Mouse (Mus musculus): ENCODE data around the gene Aldh5a1. TPM values are rescaled to one million over a fixed set of nuclear protein-coding genes. Genes with fewer than 3 reads are reported as not detected.

Aldh5a1 gene
- polyA plus RNA-seq, 1 experiment from 2014 or later, result 9.3 TPM

DNA sequence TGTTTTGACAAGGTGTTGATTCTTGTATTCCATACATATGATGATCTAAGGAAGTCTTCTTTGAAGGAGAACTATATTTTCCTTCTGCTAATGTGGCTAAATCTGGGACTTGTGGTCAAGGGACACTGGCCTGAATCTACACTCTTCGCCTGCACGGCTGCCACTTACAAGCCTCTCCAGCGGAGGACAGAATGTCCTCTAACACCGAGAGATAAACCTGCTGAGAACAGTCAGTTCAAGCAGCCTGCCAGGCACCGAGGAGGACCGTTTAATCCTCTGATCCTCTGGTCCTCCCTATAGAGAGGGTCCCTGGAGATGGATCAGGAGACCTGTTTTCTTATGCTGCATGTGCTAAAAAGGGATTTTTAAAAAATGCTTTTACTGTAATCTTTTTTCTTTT, 34.0 kb downstream of the Aldh5a1 start:
- no peak for ATAC-seq (ENCODE audit: insufficient number of reproducible peaks, insufficient read depth, low FRiP score, low read depth)
- H3K9me3 ChIP-seq (ENCODE audit: control insufficient read depth, low read depth, low read length), result no peaks in the 10 kb centered on the region
- H3K36me3 ChIP-seq (ENCODE audit: control insufficient read depth, insufficient read depth, low read length), result no peaks in the 10 kb centered on the region
- H3K4me1 ChIP-seq (ENCODE audit: control insufficient read depth, insufficient read depth, low read length), result no peaks in the 10 kb centered on the region
- H3K27ac ChIP-seq (ENCODE audit: low read length), result no peak overlapping the region
- H3K4me2 ChIP-seq (replicated peaks; ENCODE audit: low read depth, low read length), result no peak overlapping the region
- WGBS, result 79% methylated on average over 6 of the region's 6 CpGs
- H3K4me3 ChIP-seq (ENCODE audit: low read depth, low read length), result no peak overlapping the region
- no peak overlapping the region for H3K9ac ChIP-seq (replicated peaks; ENCODE audit: low read depth, low read length)
- H3K27me3 ChIP-seq (ENCODE audit: control insufficient read depth, insufficient read depth, low read length), result no peaks in the 10 kb centered on the region

DNA sequence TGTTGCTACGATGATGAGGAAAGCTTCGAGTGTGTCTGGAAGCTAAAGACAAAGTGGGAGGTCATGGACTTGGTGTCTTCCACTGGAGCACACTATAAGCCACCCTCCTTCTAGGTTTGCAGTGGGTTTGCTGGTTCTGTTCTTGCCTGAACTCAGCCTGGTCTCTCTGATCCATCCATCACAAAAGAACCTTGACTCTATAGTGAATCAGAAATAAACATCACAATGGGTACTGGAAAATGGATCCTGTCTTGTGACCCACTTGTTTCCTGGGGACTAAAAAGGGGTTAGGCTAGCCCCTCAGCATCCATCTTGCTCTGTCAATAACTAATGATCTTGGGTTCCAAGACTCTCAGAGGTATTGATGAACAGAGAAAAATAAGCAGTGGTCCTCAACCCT, 35.5 kb downstream of the Aldh5a1 start:
- ATAC-seq (ENCODE audit: insufficient number of reproducible peaks, insufficient read depth, low FRiP score, low read depth), result no peak
- Histone ChIP-seq H3K36me3 (ENCODE audit: control insufficient read depth, insufficient read depth, low read length) (no peaks in the 10 kb centered on the region), H3K9me3 (ENCODE audit: control insufficient read depth, low read depth, low read length) (no peaks in the 10 kb centered on the region), H3K9ac (replicated peaks; ENCODE audit: low read depth, low read length) (no peak overlapping the region), H3K4me2 (replicated peaks; ENCODE audit: low read depth, low read length) (no peak overlapping the region), H3K27me3 (ENCODE audit: control insufficient read depth, insufficient read depth, low read length) (no peaks in the 10 kb centered on the region), H3K27ac (ENCODE audit: low read length) (no peak overlapping the region), H3K4me1 (ENCODE audit: control insufficient read depth, insufficient read depth, low read length) (no peaks in the 10 kb centered on the region), H3K4me3 (ENCODE audit: low read depth, low read length) (no peak overlapping the region)
- 91% methylated on average over 2 of the region's 2 CpGs for WGBS

DNA sequence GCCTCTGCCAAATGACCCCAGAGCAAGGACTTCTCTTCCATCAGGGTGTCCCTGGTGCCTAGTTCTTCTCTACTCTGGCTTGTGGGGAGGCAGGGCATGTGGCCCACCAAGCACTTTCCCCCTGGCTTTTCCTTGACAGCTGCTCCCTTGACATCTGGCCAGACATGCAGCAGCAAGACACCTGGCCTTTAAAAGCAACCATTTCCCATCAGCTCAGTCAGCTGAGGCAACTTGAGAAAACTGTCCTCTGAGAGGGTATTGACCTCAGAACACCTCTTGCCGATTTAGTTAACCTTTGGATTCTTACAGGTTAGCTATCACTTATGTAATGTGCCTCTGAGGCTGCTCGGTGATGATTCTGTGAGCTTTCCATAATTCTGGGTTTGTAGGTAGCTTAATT, 43.6 kb downstream of the Aldh5a1 start:
- H3K4me3 ChIP-seq (ENCODE audit: low read depth, low read length), result no peak overlapping the region
- H3K27ac ChIP-seq (ENCODE audit: low read length), result no peak overlapping the region
- WGBS, result 77% methylated on average over 2 of the region's 2 CpGs
- H3K9me3 ChIP-seq (ENCODE audit: control insufficient read depth, low read depth, low read length), result no peaks in the 10 kb centered on the region
- H3K36me3 ChIP-seq (ENCODE audit: control insufficient read depth, insufficient read depth, low read length), result no peaks in the 10 kb centered on the region
- H3K27me3 ChIP-seq (ENCODE audit: control insufficient read depth, insufficient read depth, low read length), result no peaks in the 10 kb centered on the region
- ATAC-seq (ENCODE audit: insufficient number of reproducible peaks, insufficient read depth, low FRiP score, low read depth), result no peak
- H3K4me2 ChIP-seq (replicated peaks; ENCODE audit: low read depth, low read length), result no peak overlapping the region
- H3K9ac ChIP-seq (replicated peaks; ENCODE audit: low read depth, low read length), result no peak overlapping the region
- H3K4me1 ChIP-seq (ENCODE audit: control insufficient read depth, insufficient read depth, low read length), result no peaks in the 10 kb centered on the region

DNA sequence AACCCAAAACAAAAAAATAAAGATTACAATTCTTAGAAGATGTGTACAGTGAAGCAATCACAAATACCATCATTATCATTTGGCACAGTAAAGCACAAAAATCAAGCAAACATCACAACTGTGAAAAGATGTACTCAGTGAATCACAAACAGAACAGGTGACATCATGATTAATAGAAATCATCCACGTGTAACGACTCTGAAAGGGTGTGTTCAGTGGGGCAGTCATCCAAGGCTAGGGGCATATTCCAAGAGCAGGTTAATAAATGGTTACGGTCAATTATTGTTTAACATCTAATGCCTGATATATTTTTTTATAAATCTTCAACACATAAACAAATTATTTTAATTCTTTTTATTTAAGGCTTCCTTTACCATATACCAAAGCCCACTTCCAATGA, 44.9 kb downstream of the Aldh5a1 start:
- Histone ChIP-seq H3K9ac (replicated peaks; ENCODE audit: low read depth, low read length) (no peak overlapping the region), H3K9me3 (ENCODE audit: control insufficient read depth, low read depth, low read length) (no peaks in the 10 kb centered on the region), H3K36me3 (ENCODE audit: control insufficient read depth, insufficient read depth, low read length) (no peaks in the 10 kb centered on the region), H3K4me2 (replicated peaks; ENCODE audit: low read depth, low read length) (no peak overlapping the region), H3K27ac (ENCODE audit: low read length) (no peak overlapping the region), H3K27me3 (ENCODE audit: control insufficient read depth, insufficient read depth, low read length) (no peaks in the 10 kb centered on the region), H3K4me1 (ENCODE audit: control insufficient read depth, insufficient read depth, low read length) (no peaks in the 10 kb centered on the region), H3K4me3 (ENCODE audit: low read depth, low read length) (no peak overlapping the region)
- no peak for ATAC-seq (ENCODE audit: insufficient number of reproducible peaks, insufficient read depth, low FRiP score, low read depth)
- WGBS, result 77% methylated on average over 3 of the region's 3 CpGs

DNA sequence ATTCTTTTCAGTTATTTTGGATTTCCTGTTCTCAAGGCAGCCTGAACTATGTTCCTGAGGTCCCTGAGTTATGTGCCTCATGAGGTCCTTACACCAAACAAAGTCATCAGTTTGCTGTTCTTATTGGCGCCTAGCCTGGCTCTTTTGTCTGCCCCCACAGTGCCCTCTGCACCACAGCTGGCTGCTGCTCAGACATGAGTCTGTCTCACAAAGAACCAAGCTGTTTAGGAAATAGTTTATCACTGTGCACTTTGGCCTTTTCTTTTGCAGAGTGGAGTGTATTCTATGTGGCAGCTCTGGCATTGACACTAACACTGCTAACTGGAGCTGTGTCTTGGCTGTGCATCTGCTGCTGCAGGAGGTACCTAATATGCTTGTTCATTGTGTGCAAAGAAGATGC, 47.9 kb downstream of the Aldh5a1 start:
- WGBS, result 31% methylated on average over 1 of the region's 1 CpGs
- ATAC-seq (ENCODE audit: insufficient number of reproducible peaks, insufficient read depth, low FRiP score, low read depth), result no peak
- H3K27me3 ChIP-seq (ENCODE audit: control insufficient read depth, insufficient read depth, low read length), result no peaks in the 10 kb centered on the region

DNA sequence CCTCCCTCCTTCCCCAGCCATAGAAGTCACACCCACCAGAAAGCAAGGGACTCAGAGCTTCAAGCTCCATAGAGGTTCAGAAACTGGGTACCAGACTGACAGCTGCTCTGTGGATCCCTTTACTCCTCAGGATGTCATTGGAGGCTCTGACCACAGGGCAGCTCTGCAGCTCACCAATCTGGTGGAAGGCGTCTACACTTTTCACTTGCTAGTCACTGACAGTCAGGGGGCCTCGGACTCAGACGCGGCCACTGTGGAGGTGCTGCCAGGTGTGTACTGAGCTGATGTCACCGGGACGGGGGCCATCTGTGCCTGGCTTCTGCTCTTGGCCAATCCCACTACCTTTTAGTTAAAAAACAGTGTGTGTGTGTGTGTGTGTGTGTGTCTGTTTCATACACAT, 55.0 kb downstream of the Aldh5a1 start:
- 91% methylated on average over 6 of the region's 6 CpGs for WGBS

More for the DNA sequence above, 47.9 kb downstream of the Aldh5a1 start:
- H3K9me3 ChIP-seq (ENCODE audit: control insufficient read depth, low read depth, low read length), result no peaks in the 10 kb centered on the region
- H3K4me2 ChIP-seq (replicated peaks; ENCODE audit: low read depth, low read length), result no peak overlapping the region
- no peak overlapping the region for H3K4me3 ChIP-seq (ENCODE audit: low read depth, low read length)
- H3K36me3 ChIP-seq (ENCODE audit: control insufficient read depth, insufficient read depth, low read length), result no peaks in the 10 kb centered on the region
- no peak overlapping the region for H3K27ac ChIP-seq (ENCODE audit: low read length)
- H3K9ac ChIP-seq (replicated peaks; ENCODE audit: low read depth, low read length), result no peak overlapping the region
- H3K4me1 ChIP-seq (ENCODE audit: control insufficient read depth, insufficient read depth, low read length), result no peaks in the 10 kb centered on the region

DNA sequence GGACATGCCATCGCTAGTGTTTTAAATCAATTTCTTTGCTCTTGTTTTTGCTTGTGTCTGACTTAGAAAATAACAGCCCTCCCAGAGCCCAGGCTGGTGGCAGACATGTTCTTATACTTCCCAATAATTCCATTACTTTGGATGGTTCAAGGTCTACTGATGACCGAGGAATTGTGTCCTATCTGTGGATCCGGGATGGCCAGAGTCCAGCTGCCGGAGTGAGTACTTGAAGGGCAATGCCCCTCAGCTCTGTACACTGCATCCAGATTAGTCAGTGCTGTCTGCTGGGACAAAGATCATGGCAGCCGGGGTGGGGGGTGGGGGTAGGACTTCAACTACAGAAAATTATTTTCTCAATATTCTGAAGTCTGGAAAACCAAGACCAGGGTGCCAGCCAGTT, 56.8 kb downstream of the Aldh5a1 start:
- no peak for ATAC-seq (ENCODE audit: insufficient number of reproducible peaks, insufficient read depth, low FRiP score, low read depth)
- no peak overlapping the region for H3K27ac ChIP-seq (ENCODE audit: low read length)
- no peaks in the 10 kb centered on the region for H3K27me3 ChIP-seq (ENCODE audit: control insufficient read depth, insufficient read depth, low read length)
- H3K4me3 ChIP-seq (ENCODE audit: low read depth, low read length), result no peak overlapping the region
- no peaks in the 10 kb centered on the region for H3K9me3 ChIP-seq (ENCODE audit: control insufficient read depth, low read depth, low read length)
- 97% methylated on average over 5 of the region's 5 CpGs for WGBS
- no peaks in the 10 kb centered on the region for H3K4me1 ChIP-seq (ENCODE audit: control insufficient read depth, insufficient read depth, low read length)
- H3K4me2 ChIP-seq (replicated peaks; ENCODE audit: low read depth, low read length), result no peak overlapping the region
- no peak overlapping the region for H3K9ac ChIP-seq (replicated peaks; ENCODE audit: low read depth, low read length)
- H3K36me3 ChIP-seq (ENCODE audit: control insufficient read depth, insufficient read depth, low read length), result no peaks in the 10 kb centered on the region

More for the DNA sequence above, 55.0 kb downstream of the Aldh5a1 start:
- no peak overlapping the region for H3K9ac ChIP-seq (replicated peaks; ENCODE audit: low read depth, low read length)
- no peak overlapping the region for H3K4me3 ChIP-seq (ENCODE audit: low read depth, low read length)
- no peak for ATAC-seq (ENCODE audit: insufficient number of reproducible peaks, insufficient read depth, low FRiP score, low read depth)
- no peak overlapping the region for H3K4me2 ChIP-seq (replicated peaks; ENCODE audit: low read depth, low read length)
- no peaks in the 10 kb centered on the region for H3K4me1 ChIP-seq (ENCODE audit: control insufficient read depth, insufficient read depth, low read length)
- no peaks in the 10 kb centered on the region for H3K9me3 ChIP-seq (ENCODE audit: control insufficient read depth, low read depth, low read length)
- H3K27ac ChIP-seq (ENCODE audit: low read length), result no peak overlapping the region
- no peaks in the 10 kb centered on the region for H3K27me3 ChIP-seq (ENCODE audit: control insufficient read depth, insufficient read depth, low read length)
- H3K36me3 ChIP-seq (ENCODE audit: control insufficient read depth, insufficient read depth, low read length), result no peaks in the 10 kb centered on the region

DNA sequence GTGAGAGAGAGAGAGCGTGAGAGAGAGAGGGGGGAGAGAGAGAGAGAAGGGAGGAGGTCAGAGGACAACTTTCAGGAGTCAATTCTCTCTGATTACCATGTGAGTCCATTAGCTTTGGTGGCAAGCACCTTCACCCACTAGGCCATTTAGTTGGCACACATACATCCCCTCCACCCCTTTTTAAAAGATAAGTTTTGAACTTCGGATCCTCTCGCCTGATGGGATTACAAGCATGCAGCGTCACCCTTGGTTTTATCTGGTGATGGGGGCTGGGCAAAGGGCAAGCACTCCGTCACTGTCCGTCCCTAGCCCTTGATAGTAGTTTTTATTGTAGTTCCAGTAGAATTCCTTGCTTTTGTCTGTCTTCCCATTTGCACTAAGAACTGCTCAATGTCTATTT, 57.3 kb downstream of the Aldh5a1 start:
- no peaks in the 10 kb centered on the region for H3K27me3 ChIP-seq (ENCODE audit: control insufficient read depth, insufficient read depth, low read length)
- no peak overlapping the region for H3K9ac ChIP-seq (replicated peaks; ENCODE audit: low read depth, low read length)
- no peaks in the 10 kb centered on the region for H3K9me3 ChIP-seq (ENCODE audit: control insufficient read depth, low read depth, low read length)
- ATAC-seq (ENCODE audit: insufficient number of reproducible peaks, insufficient read depth, low FRiP score, low read depth), result no peak
- no peak overlapping the region for H3K4me2 ChIP-seq (replicated peaks; ENCODE audit: low read depth, low read length)
- H3K4me1 ChIP-seq (ENCODE audit: control insufficient read depth, insufficient read depth, low read length), result no peaks in the 10 kb centered on the region
- WGBS, result 66% methylated on average over 6 of the region's 6 CpGs
- H3K27ac ChIP-seq (ENCODE audit: low read length), result no peak overlapping the region
- no peaks in the 10 kb centered on the region for H3K36me3 ChIP-seq (ENCODE audit: control insufficient read depth, insufficient read depth, low read length)
- H3K4me3 ChIP-seq (ENCODE audit: low read depth, low read length), result no peak overlapping the region

DNA sequence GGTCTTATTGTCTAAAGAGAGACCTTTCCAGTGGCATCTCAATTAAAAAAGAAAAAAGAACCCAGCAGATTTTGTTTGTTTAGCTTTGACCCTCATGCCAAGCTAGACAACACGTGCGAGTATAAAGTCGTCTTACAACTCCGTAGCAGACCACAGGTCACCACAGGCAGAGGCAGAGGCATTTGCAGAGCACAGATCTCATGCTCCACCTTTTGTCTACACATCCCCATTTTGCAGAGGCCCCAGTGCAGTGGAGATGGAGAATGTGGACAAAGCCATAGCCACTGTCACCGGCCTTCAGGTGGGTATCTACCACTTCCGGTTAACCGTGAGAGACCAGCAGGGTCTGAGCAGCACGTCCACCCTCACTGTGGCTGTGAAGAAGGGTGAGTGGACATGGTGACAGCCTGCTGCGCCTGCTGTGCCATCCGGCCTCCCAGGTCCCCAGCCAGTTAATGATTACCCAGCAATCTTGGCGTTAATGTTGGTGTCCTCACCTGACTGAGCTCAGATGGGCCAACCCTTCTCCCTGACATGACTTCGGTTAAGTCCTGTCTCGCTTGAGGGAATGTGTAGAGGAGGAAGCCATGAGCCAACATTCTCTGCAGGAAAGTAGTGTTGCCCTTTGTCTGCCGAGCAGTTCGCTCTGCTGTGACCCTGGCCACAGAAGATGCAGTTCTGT, 58.0 kb downstream of the Aldh5a1 start:
- no peak overlapping the region for H3K4me3 ChIP-seq (ENCODE audit: low read depth, low read length)
- H3K27ac ChIP-seq (ENCODE audit: low read length), result no peak overlapping the region
- no peaks in the 10 kb centered on the region for H3K4me1 ChIP-seq (ENCODE audit: control insufficient read depth, insufficient read depth, low read length)
- no peaks in the 10 kb centered on the region for H3K9me3 ChIP-seq (ENCODE audit: control insufficient read depth, low read depth, low read length)
- H3K9ac ChIP-seq (replicated peaks; ENCODE audit: low read depth, low read length), result no peak overlapping the region
- no peak for ATAC-seq (ENCODE audit: insufficient number of reproducible peaks, insufficient read depth, low FRiP score, low read depth)
- H3K36me3 ChIP-seq (ENCODE audit: control insufficient read depth, insufficient read depth, low read length), result no peaks in the 10 kb centered on the region
- no peaks in the 10 kb centered on the region for H3K27me3 ChIP-seq (ENCODE audit: control insufficient read depth, insufficient read depth, low read length)
- no peak overlapping the region for H3K4me2 ChIP-seq (replicated peaks; ENCODE audit: low read depth, low read length)
- 80% methylated on average over 15 of the region's 15 CpGs for WGBS
